Mouse (Mus musculus): ENCODE measurements at regions not wholly inside any gene's neighbourhood (a gene's known extent, or its start where the extent isn't known, plus 50 kb on each side); places are given as distances from the start of the nearest gene placed in this dataset.
A peak's percentile ranks its signal among the peaks of the same experiment; 100 is the strongest.
"Not testable (repeated sequence)": the region's sequence is repeated elsewhere in the genome, so short reads cannot be mapped to it uniquely, and the experiment has no call there.

DNA sequence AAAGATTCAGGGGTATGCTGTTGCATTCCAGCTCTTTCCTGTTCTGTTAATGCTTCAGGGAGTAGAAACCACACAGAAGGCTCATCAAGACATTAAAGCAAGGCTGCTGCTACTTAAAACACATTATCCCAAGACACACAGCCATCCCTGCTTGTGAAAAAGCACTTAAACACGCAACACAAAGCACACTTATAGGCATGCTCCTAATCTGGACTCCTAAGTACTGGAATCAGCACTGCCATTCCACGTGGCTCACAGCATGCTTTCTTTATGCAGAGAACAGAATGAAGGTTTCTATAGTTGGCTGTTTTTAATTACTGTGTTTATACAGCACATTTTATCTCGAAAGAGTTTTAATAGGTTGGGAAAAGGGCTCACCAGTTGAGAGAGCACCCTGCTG is 233.2 kb upstream of the Anxa10 start:
- Histone ChIP-seq H3K9ac (replicated peaks; ENCODE audit: low read length) (no peak overlapping the region), H3K36me3 (ENCODE audit: control insufficient read depth, insufficient read depth, low read length) (no peaks in the 10 kb centered on the region), H3K9me3 (ENCODE audit: control insufficient read depth, low read length) (no peaks in the 10 kb centered on the region), H3K4me1 (ENCODE audit: control insufficient read depth, insufficient read depth, low read length) (no peaks in the 10 kb centered on the region), H3K4me3 (replicated peaks; ENCODE audit: low read depth, low read length) (no peak overlapping the region), H3K4me2 (ENCODE audit: low read length) (no peak overlapping the region), H3K27me3 (ENCODE audit: control insufficient read depth, insufficient read depth, low read length) (no peaks in the 10 kb centered on the region), H3K27ac (replicated peaks; ENCODE audit: low read depth, low read length) (no peak overlapping the region)
- peak; percentile 6 for DNase-seq
- ATAC-seq (ENCODE audit: low FRiP score, low TSS enrichment) = no peak
- 33% methylated on average over 3 of the region's 3 CpGs for WGBS

DNA sequence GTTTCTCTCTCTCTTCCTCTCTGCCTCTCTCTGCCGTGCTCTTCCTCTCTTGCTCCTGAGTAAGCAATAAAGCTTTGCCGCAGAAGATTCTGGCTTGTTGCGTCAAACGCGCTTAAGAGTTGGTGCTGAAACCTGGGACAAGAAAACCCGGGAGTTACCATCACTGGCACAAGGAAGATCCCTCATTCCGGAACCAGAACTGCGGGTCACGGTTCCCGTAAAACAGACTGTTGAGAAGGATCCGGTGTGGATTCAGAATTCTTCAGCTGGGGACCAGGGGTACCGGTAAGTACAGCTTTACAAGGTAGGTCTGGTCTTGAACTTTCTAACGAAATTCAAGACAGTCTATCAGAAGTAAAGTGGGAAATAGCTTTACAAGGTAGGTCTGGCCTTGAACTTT is 221.0 kb upstream of the Anxa10 start:
- not testable (repeated sequence) for DNase-seq; H3K4me2 ChIP-seq (ENCODE audit: low read length); H3K4me1 ChIP-seq (ENCODE audit: control insufficient read depth, insufficient read depth, low read length); H3K9ac ChIP-seq (replicated peaks; ENCODE audit: low read length); H3K27ac ChIP-seq (replicated peaks; ENCODE audit: low read depth, low read length); ATAC-seq (ENCODE audit: low FRiP score, low TSS enrichment); H3K36me3 ChIP-seq (ENCODE audit: control insufficient read depth, insufficient read depth, low read length); H3K4me3 ChIP-seq (replicated peaks; ENCODE audit: low read depth, low read length); H3K27me3 ChIP-seq (ENCODE audit: control insufficient read depth, insufficient read depth, low read length); H3K9me3 ChIP-seq (ENCODE audit: control insufficient read depth, low read length)
- 94% methylated on average over 13 of the region's 13 CpGs for WGBS

All from midbrain, embryonic 14.5 days (tissue).